Mouse (Mus musculus): ENCODE measurements at regions not wholly inside any gene's neighbourhood (a gene's known extent, or its start where the extent isn't known, plus 50 kb on each side); places are given as distances from the start of the nearest gene placed in this dataset.

DNA sequence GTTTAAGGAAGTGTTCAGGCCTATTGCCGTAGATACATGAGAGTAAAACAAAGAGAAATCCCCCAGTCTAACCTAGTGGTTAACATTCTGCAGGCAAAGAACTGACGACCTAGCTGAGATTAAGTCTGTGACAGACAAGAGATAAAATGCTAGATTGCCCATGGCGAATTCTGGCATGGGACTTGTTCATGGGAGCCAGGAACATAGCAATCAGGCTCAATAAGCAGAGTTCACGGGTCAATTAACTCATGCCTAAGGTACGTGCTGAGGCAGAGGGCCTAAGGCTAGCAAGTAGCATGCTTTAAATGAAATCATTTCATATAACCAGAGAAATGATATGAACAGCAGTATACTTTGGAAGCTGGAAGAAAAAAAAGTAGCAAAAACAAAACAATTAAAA is 1119.2 kb upstream of the Adgrl2 start:
- DNase-seq (ENCODE audit: low read depth, low spot score): no peak

DNA sequence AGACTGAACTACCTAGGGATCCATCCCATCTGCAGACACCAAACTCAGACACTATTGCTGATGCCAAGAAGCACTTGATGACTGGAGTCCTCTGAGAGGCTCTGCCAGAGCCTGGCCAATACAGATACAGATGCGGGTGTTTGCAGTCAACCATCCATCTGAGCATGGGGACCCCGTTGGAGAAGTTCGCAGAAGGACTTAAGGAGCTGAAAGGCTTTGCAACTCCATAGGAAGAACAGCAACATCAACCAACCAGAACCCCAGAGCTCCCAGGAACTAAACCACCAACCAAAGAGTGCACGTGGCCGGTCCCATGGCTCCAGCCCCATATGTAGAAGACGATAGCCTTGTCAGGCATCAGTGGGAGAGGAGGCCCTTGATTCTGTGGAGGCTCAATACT is 1121.9 kb upstream of the Adgrl2 start:
- DNase-seq (ENCODE audit: low read depth, low spot score): no peak

DNA sequence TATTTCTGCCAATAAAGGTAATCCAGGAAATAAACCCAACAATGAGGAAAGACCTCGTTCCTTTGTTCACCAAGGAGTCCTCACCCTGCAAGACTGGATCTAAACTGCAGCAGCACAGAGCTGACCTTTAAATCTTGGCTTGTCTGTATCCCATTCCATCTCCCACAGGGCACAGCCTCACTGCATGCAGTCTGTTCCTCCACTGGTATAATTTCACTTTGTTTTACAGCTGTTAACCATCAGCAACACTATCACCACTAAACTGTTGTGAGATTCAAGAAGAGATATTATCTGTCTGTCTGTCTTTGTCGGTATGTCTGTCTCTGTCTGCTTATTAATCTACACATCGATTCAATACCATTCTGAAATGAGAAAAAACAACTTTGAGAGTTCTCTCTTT is 1129.5 kb upstream of the Adgrl2 start:
- no peak for DNase-seq (ENCODE audit: low read depth, low spot score)

DNA sequence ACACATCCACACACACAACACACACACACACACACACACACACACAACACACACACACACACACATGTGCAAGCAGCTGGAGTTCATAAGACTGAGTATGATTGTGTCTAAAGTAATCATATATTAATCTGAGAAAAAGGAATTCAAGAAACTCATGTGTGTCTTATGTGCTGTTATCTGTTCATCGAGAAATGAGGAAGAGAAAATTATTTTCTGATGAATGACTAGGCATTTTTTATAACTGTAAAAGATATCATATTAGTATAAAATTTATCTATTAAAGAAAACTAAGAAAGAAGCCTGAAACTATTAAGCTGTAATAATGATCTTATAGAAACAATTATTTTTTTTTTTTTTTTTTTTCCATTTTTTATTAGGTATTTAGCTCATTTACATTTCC is 1156.3 kb upstream of the Adgrl2 start:
- no peak for DNase-seq (ENCODE audit: low read depth, low spot score)

DNA sequence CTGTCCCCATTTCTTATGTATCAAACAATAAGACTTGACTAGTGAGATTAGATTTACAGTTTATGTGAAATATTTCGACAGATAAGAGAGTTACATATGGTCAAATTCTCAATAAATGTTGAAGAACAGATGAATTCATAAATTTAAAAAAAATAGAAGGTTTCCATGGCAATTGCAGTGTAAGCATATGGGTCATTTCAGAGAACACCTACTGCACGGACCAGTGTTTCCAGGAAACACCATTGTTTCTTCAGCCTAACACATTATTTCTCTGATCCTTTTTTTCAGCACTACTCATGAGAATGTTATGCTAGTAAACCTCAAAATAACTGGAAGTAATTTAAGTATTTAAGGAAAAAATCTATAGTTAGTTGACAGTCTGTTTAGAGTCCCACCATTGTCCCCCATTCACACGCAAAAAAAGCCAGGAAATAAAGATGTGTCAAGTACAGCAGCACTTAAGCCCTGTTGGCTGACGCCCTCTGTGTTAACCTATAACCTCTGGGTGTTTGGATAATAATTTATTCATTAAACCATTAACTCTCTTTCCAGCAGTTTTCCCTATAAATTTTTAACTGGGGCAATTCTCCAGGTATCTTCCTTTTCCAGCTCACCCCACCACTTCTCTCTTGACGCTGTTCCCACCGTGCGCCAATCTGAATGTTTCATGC is 1160.9 kb upstream of the Adgrl2 start:
- DNase-seq (ENCODE audit: low read depth, low spot score): no peak

DNA sequence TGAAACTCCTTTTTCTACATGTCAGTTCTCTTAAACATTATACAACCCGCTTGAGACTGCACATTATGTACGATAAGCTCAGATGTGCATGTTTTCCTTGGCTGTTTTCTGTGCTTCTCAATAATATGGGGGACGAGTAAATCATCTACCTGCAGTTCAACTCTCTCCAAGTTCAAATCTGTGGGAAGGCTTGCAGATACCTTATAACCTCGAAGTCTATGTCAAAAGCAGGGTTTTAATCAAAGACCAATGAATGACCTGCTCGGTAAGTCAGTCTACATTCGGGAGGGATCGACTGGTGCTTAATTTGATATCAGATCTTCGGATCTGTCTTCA is 1161.4 kb upstream of the Adgrl2 start:
- no peak for DNase-seq (ENCODE audit: low read depth, low spot score)

DNA sequence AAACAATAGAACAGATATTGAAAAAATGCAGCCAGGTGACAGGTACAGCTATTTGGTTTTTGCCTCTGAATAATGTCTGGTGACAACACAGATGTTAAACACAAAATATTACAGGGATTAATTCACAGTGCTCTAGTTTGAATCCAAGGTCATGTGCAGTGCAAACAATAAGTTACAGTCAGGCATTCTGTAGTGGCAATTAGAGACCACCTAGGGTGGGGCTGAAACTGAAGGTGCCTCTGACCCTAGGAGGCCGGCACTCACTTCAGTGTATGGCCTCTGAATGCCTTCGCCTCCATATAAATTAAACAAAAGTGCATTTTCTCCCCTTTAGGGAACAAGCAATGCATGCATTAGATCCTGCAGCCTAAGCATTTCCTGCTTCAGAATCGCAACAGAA is 1162.5 kb upstream of the Adgrl2 start:
- DNase-seq (ENCODE audit: low read depth, low spot score): no peak

DNA sequence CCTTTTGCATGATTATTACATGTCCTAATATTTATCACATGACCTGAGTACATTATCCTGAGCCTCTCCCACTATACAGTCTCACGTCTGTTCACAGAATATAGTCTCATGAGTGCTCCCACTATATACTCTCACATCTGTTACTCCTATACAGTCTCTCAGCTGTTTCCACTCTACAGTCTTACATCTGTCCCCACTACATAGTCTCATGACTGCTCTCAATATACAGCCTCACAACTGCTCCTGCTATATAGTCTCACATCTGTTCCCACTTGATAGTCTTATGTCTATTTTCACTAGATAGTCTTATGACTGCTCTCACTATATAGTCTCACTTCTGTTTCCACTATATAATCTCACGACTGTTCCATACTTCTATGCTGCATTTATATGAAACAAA is 1195.5 kb upstream of the Adgrl2 start:
- no peak for DNase-seq (ENCODE audit: low read depth, low spot score)

DNA sequence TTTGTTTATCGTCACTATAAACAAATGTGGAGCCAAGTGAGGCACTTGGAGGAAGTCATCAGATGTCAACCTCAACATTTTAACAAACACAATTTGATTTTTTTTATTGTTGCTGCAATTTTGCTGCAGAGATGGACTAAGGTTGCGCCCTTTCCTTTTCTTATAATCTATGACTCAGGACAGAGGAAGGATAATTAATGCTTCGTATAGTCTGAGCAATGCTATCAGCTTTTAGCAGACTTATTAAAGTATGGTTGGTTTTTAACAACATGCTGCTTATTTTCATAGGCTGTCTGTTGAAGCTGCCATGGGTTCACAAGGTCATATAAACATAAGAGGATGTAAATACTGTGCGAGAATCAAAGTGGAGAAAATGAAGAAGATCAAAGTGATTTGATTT is 1202.8 kb upstream of the Adgrl2 start:
- DNase-seq (ENCODE audit: low read depth, low spot score): no peak

DNA sequence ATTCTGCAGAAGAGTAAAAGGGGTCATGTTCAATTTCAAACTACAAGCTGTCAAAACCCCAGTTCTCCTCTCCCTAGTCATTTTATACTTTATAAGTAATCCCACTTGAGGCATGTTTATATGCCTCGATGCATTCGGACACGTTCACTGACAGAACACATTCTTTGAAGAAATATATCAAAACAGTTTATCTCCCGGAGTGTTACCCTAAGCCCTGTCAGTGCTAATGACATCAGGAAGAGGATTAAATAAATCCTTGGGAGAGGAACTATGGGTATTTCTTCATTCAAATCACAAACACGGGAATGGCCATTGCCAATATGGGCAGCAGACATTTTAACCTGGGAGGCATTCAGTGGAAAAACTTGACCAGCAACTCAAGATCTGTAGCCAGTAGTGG is 1208.1 kb upstream of the Adgrl2 start:
- DNase-seq (ENCODE audit: low read depth, low spot score): no peak

DNA sequence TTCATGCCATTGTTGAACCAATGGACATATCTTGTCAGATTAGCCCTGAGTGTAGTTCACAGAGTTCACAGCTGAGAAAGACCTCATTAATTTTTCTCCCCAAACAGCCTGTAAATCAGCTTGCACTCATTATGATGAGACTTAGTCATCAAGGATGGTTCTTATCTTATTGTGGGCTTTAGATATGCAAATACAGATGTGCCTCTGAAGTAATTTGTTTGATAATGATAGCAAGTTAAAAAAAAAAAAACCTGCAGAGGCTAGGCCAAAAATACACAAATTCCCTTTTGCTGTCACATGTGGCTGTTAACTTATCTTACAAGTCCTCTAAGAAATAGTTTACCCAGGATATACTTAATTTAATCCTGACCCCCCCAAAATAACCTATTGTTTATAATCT is 1215.5 kb upstream of the Adgrl2 start:
- no peak for DNase-seq (ENCODE audit: low read depth, low spot score)

DNA sequence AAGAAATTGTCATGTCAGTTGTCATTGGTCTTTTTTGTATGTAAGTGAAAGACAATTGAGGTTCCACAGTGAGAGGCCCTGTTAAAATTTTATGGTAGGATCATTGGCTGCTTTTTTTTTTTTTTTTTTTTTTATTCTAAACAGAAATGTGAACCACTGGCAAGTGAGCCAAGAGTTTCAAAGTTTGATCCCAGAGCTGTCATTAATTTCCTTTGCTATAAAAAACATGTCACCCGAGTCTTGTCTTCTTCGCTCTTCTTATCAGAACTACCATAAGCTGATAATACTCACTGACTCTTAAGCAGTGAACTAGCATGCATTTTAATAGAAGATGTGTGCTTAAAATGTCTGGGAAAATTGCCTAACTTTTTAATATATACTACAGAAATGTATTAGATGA is 1204.4 kb upstream of the Adgrl4 start:
- no peak for DNase-seq (ENCODE audit: low read depth, low spot score)

DNA sequence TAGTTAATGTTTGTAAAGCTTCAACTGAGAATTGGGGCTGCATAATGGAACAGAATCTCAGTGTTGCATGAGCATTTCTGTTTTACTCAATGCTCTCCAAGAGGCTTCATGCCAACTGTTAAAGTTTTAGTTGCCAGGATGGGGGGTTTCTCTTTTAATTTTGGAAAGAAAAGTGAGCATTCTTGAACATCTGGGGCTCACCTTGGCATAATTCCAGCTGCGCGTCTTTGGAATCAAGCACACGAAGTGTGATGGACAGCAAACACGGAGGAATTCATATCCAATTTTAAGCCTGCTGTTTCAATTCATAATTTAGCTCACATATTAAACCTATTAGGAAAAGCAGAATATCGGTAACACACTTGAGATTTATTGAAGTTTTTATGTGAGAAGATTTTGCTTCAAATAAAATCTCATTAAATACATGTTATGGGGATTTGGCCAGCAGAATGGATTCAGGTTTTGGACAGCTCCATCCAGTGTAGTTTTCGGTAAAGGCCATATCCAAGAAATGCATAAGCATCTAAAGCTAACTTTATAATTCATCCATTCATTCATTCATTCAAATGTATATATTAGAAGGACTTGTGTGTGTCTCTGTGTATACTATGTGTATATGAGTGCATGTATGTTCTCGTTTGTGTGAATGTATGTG is 1200.6 kb upstream of the Adgrl4 start:
- DNase-seq (ENCODE audit: low read depth, low spot score): no peak

DNA sequence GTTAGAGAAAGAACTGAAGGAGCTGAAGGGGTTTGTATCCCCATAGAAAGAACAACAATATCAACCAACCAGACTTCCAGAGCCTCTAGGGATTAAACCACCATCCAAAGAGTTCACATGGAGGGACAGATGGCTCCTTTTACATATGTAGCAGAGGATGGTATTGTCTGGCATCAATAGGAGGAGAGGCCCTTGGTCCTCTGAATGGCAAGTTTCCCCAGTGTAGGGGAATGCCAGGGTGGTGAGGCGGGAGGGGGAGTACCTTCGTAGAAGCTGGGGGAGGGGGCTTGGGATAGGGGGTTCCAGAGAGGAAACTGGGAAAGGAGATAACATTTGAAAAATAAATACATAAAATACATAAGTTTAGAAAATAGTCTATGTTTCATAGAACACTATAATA is 1162.6 kb upstream of the Adgrl4 start:
- DNase-seq (ENCODE audit: low read depth, low spot score): no peak

DNA sequence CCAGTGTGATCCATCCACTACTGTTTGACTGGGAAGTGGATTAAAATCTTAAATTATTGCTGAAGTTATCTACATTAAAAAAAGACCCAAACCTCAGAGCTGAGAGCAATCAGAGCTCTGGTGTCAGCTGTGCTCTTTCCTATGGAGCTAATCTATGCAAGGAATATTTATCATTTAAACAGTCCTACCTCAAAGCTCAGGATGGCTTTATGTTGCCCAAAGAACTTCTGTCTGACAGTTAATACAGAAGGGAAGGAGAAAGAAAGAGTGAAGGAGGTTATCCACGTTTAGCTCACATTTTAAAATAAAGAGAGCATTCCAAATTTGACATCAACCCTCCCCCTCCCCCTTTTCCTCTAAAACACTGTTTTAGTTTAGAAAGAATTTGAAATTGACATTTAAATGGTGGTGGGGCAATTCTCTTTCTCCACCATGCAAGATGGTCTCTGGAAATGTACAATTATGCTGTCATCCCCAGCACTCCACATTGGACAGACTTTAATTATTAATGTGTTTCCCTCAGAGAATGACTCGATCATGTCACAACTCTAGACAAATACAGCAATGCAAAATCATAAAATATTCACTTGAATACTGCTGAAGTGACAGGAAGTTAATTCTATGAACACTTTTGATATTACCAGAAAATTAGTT is 1141.5 kb upstream of the Adgrl4 start:
- DNase-seq (ENCODE audit: low read depth, low spot score): no peak

DNA sequence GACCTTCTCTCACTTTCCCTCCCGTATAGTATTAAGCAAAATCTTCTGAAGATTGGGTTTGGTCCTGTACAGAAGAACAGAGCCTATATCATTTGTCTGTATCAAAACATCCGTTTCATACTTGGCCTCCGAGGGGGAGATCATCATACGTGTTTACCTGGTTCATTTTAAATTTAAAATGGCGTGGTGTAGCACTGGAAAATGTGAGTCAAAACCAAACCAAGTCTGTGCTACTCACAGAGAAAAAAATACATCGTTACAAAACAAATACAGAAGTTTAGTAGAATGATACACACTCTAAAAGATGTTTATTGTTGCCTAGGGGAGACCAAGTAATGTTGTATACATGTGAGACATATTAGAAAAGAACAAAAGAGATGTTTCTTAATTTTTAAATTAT is 1108.9 kb upstream of the Adgrl4 start:
- DNase-seq (ENCODE audit: low read depth, low spot score): no peak

DNA sequence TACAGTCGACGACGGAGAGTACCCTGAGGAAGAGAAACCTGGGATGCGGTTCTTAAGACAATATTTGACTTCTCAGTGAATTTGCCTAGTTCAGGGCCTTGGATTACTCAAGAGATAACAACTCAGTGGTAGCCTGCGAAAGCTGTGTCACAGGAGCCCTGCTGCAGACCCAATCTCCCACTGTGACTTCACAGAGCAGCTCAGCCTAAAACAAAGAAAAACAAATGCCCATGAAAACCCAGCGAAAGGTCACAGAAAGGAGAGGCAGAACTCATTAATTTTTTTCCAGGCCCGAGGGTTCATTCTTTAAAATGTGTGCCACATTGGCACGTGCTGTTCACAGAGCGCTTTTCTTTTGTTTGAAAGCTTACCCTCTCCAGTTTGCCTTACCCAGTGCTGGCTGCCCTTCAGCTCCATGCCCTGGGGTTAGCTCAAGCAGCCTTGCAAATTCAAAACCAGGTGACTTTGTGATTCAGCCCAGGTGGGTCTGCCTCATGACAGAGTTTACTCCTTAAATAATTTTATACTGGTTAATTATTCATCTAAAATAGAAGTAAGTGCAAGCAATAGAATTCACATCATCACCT is 1085.5 kb upstream of the Adgrl4 start:
- DNase-seq (ENCODE audit: low read depth, low spot score): no peak

DNA sequence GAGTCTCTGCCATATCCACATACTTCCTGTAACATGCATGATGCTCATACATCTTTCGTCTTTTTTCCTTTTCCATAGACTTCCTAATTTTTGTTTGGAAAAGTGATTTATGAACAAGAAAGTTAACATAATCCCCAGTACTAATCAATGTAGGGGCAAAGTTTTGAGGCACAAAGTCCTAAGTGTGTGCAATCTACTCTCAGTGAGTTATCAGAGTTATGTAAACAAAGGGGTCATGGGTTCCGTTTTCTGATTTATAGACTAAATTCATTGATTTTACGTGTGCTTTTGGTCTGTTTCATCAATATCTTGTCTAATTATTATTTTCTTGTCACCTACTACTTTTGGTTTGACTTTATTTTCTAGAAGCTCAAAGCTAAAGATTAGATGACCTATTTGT is 1071.9 kb upstream of the Adgrl4 start:
- DNase-seq (ENCODE audit: low read depth, low spot score): no peak

DNA sequence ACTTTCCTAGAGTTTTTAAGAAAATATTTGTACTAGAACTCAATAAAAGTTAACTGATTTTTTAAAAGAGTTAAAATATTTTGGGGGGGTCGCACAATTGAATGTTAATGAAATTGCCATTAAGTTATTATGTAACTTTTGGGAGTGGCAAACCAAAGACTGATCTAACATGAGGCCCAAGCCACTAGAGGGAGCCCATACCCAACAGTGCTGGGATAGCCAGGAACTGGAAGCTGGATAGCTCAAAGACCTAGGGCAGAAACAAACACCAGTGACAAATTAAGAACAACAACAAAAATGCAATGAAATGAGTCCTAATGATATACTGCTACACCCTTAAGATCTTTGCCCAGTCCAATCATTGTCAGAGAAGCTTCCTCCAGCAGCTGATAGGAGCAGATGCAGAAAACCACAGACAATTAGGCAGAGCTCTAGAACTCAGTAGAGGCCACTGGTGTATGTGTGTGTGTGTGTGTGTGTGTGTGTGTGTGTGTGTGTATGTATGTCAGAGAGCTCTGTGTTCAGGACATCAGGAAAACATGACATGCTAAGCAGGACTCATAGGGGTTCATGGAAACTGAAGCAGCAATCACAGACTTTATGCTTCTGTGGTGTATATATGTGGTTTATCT is 1052.6 kb upstream of the Adgrl4 start:
- DNase-seq (ENCODE audit: low read depth, low spot score): peak; percentile 6

DNA sequence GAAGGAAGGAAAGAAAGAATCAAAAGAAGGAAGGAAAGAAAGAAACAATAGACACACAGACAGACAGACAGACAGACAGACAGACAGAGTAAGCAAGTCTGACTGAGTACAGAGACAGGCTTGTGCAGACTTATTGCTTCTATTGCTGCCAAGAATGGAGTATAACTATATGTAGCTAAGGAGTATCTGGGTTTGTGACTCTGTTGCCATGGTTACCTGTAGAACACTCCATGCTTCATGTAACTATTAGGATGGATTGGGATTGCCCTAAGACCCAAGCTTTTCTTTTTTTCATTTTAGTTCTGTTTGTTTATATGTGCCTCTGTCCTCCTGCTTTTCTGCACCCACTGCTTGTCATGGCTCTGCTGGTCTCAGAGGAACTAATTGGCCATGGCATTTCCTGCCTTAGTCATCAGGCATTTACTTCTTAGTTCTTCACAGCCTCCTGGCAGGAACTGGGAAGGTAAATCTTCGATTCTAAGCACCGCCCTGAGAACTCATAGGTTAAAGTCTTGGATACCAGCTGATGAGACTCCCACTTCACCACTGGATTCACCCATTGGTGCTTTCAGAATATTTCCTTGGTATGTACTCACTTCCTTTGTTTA is 1035.9 kb upstream of the Adgrl4 start:
- DNase-seq (ENCODE audit: low read depth, low spot score): no peak

DNA sequence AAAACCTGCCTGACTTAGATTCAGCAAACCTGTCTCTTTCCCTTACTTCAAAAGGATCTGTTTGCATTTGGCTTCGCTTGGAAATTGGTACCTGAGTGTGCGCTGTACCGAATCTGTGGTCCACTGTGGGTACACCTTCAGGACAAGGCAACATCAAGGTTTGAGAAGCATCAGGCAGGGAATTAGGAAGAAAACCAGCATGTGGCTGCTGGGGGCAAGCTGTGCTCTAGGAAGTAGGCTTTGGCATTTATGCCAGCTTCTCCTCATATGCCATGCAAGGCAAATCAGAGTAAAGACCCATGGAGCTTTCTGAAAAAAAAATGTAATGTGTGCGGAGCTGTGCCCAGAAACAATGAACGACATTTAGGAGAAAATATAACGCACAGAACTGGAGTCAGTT is 1031.6 kb upstream of the Adgrl4 start:
- no peak for DNase-seq (ENCODE audit: low read depth, low spot score)

DNA sequence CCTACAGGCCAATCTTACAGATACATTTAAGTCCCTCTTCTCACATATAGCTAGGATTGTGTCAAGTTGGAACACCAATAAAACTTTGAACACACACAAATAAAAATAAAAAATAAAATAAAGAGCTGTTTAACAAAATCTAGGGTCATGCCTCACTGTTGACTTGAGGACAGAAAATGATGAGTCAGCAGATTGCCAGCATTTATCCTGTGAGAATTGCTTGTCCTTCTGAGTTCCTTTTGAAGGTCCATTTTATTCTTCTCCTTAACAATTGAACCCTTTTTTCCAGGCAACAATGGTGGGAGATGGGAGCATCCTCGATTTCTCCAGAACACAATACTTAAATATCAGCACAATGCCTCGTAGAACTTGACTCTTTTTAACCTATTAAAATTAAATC is 1022.4 kb upstream of the Adgrl4 start:
- DNase-seq (ENCODE audit: low read depth, low spot score): no peak
